Mouse (Mus musculus) liver, embryonic 12.5 days (tissue): ENCODE data around the gene Dmtf1. TPM values are rescaled to one million over a fixed set of nuclear protein-coding genes. Genes with fewer than 3 reads are reported as not detected.
"Not testable (repeated sequence)": the region's sequence is repeated elsewhere in the genome, so short reads cannot be mapped to it uniquely, and the experiment has no call there.

Experiments used
- ATAC-seq: fragments of 200-750 bp; cut with Nextera tagmentation; 2 replicates; pipeline ENCODE4 v1.8.0; 2017; ENCODE audit warnings: moderate number of reproducible peaks, mild to moderate bottlenecking, moderate library complexity
- H3K27ac ChIP-seq: fragments of 300-500 bp; sonication (generic); 2 replicates; pipeline ENCODE4 v1.5.1; 2016; ENCODE audit warnings: mild to moderate bottlenecking
- H3K27me3 ChIP-seq: fragments of 300-500 bp; sonication (generic); replicated peaks from 2 replicates; pipeline ENCODE4 v1.6.1; 2016; ENCODE audit warnings: mild to moderate bottlenecking, moderate library complexity
- H3K36me3 ChIP-seq: fragments of 300-500 bp; sonication (generic); 2 replicates; pipeline ENCODE4 v1.6.1; 2016; ENCODE audit warnings: mild to moderate bottlenecking, moderate library complexity
- H3K4me1 ChIP-seq: fragments of 300-500 bp; sonication (generic); 2 replicates; pipeline ENCODE4 v1.6.1; 2016
- H3K4me2 ChIP-seq: fragments of 300-500 bp; sonication (generic); 2 replicates; pipeline ENCODE4 v1.6.1; 2016; ENCODE audit warnings: mild to moderate bottlenecking, moderate library complexity
- H3K4me3 ChIP-seq: fragments of 300-500 bp; sonication (generic); 2 replicates; pipeline ENCODE4 v1.5.1; 2016; ENCODE audit warnings: mild to moderate bottlenecking, moderate library complexity
- H3K9ac ChIP-seq: fragments of 300-500 bp; sonication (generic); 2 replicates; pipeline ENCODE4 v1.6.1; 2016; ENCODE audit warnings: mild to moderate bottlenecking, moderate library complexity
- H3K9me3 ChIP-seq: fragments of 300-500 bp; sonication (generic); replicated peaks from 2 replicates; pipeline ENCODE4 v1.6.1; 2016; ENCODE audit warnings: mild to moderate bottlenecking, moderate library complexity
- WGBS: fragments of 180-500 bp; shearing (Covaris S2); methylation state at CpG from one replicate; pipeline ENCODE4 v1.1.7; 2016; ENCODE audit not compliant: insufficient replicate concordance; 5-methylcytosine and 5-hydroxymethylcytosine counted together
- polyA plus RNA-seq: library from polyadenylated mRNA; unstranded; fragments of >200 nt; fragmentation: Nextera tagmentation; extraction: Ambion mirVana; gene quantifications from 2 replicates; pipeline ENCODE4 v1.2.1, GENCODE M21; 2016

Gene Dmtf1
- 18.0 and 21.2 TPM in 2 replicates for polyA plus RNA-seq

DNA sequence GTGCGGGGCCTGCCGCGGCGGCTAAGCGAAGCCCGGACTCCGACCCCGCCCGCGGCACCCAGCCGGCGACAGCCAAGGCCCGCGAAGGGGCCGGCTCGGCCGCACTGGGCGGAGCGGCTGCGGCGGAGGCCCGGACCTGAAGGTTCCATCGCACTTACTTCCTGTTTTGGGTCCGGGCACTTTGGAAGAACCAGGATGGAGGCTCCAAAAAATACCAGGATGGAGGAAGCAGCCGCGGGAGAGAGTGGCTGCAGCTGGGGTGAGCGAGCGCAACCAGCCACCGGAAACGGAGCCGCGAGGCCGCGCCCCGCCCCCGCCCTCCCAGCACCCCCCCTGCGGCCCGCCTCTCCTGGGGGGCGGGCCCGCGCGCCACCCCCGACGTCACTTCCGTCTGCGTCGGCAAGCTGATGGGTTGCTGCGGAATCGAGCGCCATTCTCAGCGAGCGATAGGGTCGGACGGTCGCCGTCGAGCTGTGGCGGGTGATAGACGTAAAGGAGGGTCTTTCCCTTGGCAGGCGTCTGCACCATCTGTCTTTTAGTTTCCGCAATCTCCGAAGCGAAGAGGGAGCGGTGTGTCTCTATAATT lies at the start of gene Dmtf1:
TSS of gene Dmtf1 (minus strand) at position 321 of the 586 bp plus-strand sequence.
- H3K36me3 ChIP-seq: peaks cover 7% of the 10 kb centered on the region; the same call in 1 of the 2 replicates
- H3K9me3 ChIP-seq: no peaks in the 10 kb centered on the region
- H3K4me2 ChIP-seq: peak within 1 kb of the TSS; percentile 92
- peak within 1 kb of the TSS; percentile 97 for H3K9ac ChIP-seq
- peak within 1 kb of the TSS; percentile 97 for H3K4me3 ChIP-seq
- H3K27ac ChIP-seq: peak within 1 kb of the TSS; percentile 98
- peak; percentile 96 for ATAC-seq
- H3K4me1 ChIP-seq: peaks cover 28% of the 10 kb centered on the region
- H3K27me3 ChIP-seq: no peaks in the 10 kb centered on the region
- WGBS: under 1% methylated on average over 56 of the region's 64 CpGs

- no peaks in the 10 kb centered on the region for H3K27me3 ChIP-seq
- no peak overlapping the region for H3K27ac ChIP-seq
- no peak overlapping the region for H3K4me3 ChIP-seq
- H3K9ac ChIP-seq: no peak overlapping the region
- H3K36me3 ChIP-seq: no peaks in the 10 kb centered on the region
- ATAC-seq: no peak
- H3K9me3 ChIP-seq: no peaks in the 10 kb centered on the region
- H3K4me2 ChIP-seq: no peak overlapping the region
- WGBS: 37% methylated on average over 1 of the region's 1 CpGs
- H3K4me1 ChIP-seq: no peaks in the 10 kb centered on the region
Observed at GRCm38 (mm10) chr5:9186467-9186866, 24.9 kb upstream of the Dmtf1 start.

DNA sequence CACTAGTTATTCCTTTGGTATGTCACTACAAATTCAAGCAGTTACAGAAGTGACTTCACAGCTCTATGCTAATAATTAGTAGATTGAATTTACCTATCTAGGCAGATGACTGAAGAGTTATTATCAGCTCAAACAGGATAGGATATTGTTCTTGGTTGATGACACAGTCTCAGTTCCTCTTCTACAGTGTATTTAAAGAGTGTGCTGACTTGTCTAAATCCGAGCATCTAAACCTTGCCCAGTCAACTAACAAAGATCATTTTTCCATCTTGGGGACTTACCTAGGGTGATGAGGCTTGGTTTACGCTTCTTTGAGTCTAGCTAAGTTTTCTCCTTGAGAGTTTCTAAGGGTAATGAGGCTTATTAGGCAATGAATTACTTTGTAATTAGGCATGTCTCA lies 11.7 kb upstream of the Dmtf1 start:
- WGBS: 48% methylated on average over 2 of the region's 2 CpGs
- Histone ChIP-seq H3K9ac (no peak overlapping the region), H3K27ac (no peak overlapping the region), H3K4me1 (no peaks in the 10 kb centered on the region), H3K4me3 (no peak overlapping the region), H3K9me3 (no peaks in the 10 kb centered on the region), H3K27me3 (no peaks in the 10 kb centered on the region), H3K36me3 (no peaks in the 10 kb centered on the region), H3K4me2 (no peak overlapping the region)
- ATAC-seq: no peak

DNA sequence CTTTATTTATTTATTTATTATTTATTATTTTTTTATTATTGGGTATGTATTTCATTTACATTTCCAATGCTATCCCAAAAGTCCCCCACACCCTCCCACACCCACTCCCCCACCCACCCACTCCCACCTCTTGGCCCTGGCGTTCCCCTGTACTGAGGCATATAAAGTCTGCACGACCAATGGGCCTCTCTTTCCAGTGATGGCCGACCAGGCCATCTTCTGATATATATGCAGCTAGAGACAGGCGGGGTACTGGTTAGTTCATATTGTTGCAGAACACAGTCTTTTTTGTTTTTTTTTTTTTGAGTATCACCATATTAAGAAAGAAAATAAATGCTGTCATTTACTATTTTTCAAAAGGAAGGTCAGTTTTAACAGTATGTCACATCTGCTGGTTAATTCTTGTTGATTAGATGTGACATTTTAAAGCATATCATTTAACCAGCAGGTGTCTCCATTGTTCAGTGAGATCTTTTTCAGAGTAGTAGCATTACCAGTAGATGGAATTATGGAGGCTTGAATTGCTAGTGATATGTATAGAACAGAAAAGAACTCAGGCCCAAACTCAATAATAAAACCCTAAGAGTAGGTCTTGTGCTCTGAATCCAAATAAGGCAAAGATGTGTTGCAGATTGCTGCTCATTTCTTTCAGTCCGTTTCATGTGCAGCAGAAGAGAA lies 7.9 kb upstream of the Dmtf1 start:
- H3K36me3 ChIP-seq, H3K9ac ChIP-seq, H3K27me3 ChIP-seq, H3K27ac ChIP-seq, H3K4me2 ChIP-seq, H3K9me3 ChIP-seq, ATAC-seq, H3K4me3 ChIP-seq, H3K4me1 ChIP-seq: not testable (repeated sequence)
- 62% methylated on average over 4 of the region's 5 CpGs for WGBS

GRCm38 (mm10) chr5:9166366-9166765 lies 4.8 kb upstream of the Dmtf1 start:
- no peak overlapping the region for H3K4me3 ChIP-seq
- H3K9ac ChIP-seq: no peak overlapping the region
- 65% methylated on average over 8 of the region's 8 CpGs for WGBS
- H3K9me3 ChIP-seq: no peaks in the 10 kb centered on the region
- no peaks in the 10 kb centered on the region for H3K27me3 ChIP-seq
- no peak overlapping the region for H3K4me2 ChIP-seq
- H3K36me3 ChIP-seq: no peaks in the 10 kb centered on the region
- peaks cover 7% of the 10 kb centered on the region for H3K4me1 ChIP-seq
- no peak overlapping the region for H3K27ac ChIP-seq
- no peak for ATAC-seq

DNA sequence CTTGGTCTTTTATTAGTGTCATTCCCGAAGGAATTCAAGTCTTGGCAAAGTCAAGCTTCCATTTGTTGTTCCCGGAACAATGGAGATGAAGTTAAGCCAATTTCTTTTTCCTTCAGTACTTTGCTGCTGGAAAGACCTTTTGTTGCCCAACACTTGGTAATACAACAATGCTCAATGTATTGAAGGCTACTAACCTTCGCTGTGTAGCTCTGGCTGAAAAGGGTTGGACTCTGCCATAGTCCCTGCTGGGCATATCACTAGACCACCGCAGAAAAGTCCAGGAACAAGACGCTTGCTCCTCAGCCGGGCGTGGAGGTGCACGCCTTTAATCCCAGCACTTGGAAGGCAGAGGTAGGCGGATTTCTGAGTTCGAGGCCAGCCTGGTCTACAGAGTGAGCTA lies 3.6 kb upstream of the Dmtf1 start:
- not testable (repeated sequence) for H3K4me1 ChIP-seq, H3K9me3 ChIP-seq, ATAC-seq, H3K36me3 ChIP-seq, H3K4me2 ChIP-seq, H3K27ac ChIP-seq, H3K4me3 ChIP-seq, H3K9ac ChIP-seq, H3K27me3 ChIP-seq
- WGBS: 79% methylated on average over 10 of the region's 10 CpGs

GRCm38 (mm10) chr5:9163411-9163810 lies 1.8 kb upstream of the Dmtf1 start:
- 79% methylated on average over 3 of the region's 3 CpGs for WGBS
- no peak overlapping the region for H3K4me2 ChIP-seq
- no peaks in the 10 kb centered on the region for H3K36me3 ChIP-seq

GRCm38 (mm10) chr5:9162088-9162487 lies 512 bp upstream of the Dmtf1 start:
- 6% methylated on average over 7 of the region's 7 CpGs for WGBS
- 0 out of 2 replicates have a peak, but pooled peaks have one; percentile 5 for ATAC-seq
- Histone ChIP-seq H3K4me1 (peaks cover 23% of the 10 kb centered on the region), H3K4me2 (peak overlapping the region; percentile 92), H3K9me3 (no peaks in the 10 kb centered on the region), H3K27me3 (no peaks in the 10 kb centered on the region), H3K36me3 (peaks cover 2% of the 10 kb centered on the region; the same call in 1 of the 2 replicates), H3K9ac (peak overlapping the region; percentile 80), H3K4me3 (peak overlapping the region; percentile 97), H3K27ac (peak overlapping the region; percentile 98)

More at GRCm38 (mm10) chr5:9163411-9163810, 1.8 kb upstream of the Dmtf1 start:
- H3K4me1 ChIP-seq: peaks cover 18% of the 10 kb centered on the region
- H3K27me3 ChIP-seq: no peaks in the 10 kb centered on the region
- H3K27ac ChIP-seq: no peak overlapping the region
- no peaks in the 10 kb centered on the region for H3K9me3 ChIP-seq
- no peak overlapping the region for H3K4me3 ChIP-seq
- no peak overlapping the region for H3K9ac ChIP-seq
- no peak for ATAC-seq

- Histone ChIP-seq H3K9ac (peak overlapping the region; percentile 97), H3K4me3 (peak overlapping the region; percentile 97), H3K27ac (peak overlapping the region; percentile 98), H3K36me3 (peaks cover 7% of the 10 kb centered on the region; the same call in 1 of the 2 replicates), H3K4me1 (peaks cover 28% of the 10 kb centered on the region), H3K27me3 (no peaks in the 10 kb centered on the region), H3K4me2 (peak overlapping the region; percentile 92), H3K9me3 (no peaks in the 10 kb centered on the region)
- WGBS: under 1% methylated on average over 55 of the region's 55 CpGs
- ATAC-seq: peak; percentile 50
Observed at GRCm38 (mm10) chr5:9160831-9161455, 633 bp downstream of the Dmtf1 start.

GRCm38 (mm10) chr5:9157336-9157735 lies 4.2 kb downstream of the Dmtf1 start:
- ATAC-seq: no peak
- H3K9me3 ChIP-seq: no peaks in the 10 kb centered on the region
- H3K4me2 ChIP-seq: no peak overlapping the region
- H3K9ac ChIP-seq: no peak overlapping the region
- 92% methylated on average over 1 of the region's 1 CpGs for WGBS
- H3K4me1 ChIP-seq: peaks cover 25% of the 10 kb centered on the region
- no peak overlapping the region for H3K27ac ChIP-seq
- H3K27me3 ChIP-seq: no peaks in the 10 kb centered on the region
- peaks cover 7% of the 10 kb centered on the region; the same call in 1 of the 2 replicates for H3K36me3 ChIP-seq
- no peak overlapping the region for H3K4me3 ChIP-seq

DNA sequence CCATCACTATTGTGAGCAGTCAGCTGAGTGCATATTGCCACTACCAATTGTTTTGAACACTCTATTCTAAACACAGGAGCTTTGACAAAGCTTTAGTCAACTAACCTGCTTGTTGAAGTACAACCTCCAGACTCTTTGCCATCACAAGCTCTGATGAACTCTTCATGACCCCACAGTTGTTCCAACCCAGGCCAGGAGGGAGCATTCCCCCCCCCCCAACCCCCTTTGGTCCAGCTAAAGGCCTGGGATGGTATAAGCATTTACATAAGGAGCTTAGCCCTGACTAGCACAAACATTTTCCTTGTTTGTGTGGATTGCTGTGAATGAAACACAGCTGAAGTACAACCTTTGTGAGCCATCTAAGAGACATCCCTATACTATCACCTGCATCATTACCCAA lies 4.8 kb downstream of the Dmtf1 start:
- Histone ChIP-seq H3K9ac (no peak overlapping the region), H3K27ac (no peak overlapping the region), H3K27me3 (no peaks in the 10 kb centered on the region), H3K4me1 (peaks cover 21% of the 10 kb centered on the region; the same call in 1 of the 2 replicates), H3K9me3 (no peaks in the 10 kb centered on the region), H3K4me2 (no peak overlapping the region), H3K4me3 (no peak overlapping the region), H3K36me3 (peaks cover 9% of the 10 kb centered on the region)
- no peak for ATAC-seq

- 81% methylated on average over 8 of the region's 8 CpGs for WGBS
- H3K36me3 ChIP-seq: peaks cover 51% of the 10 kb centered on the region
Observed at GRCm38 (mm10) chr5:9149273-9149850, 12.2 kb downstream of the Dmtf1 start.

More at GRCm38 (mm10) chr5:9149273-9149850, 12.2 kb downstream of the Dmtf1 start:
- H3K9ac ChIP-seq: no peak overlapping the region
- no peaks in the 10 kb centered on the region for H3K27me3 ChIP-seq
- H3K4me3 ChIP-seq: no peak overlapping the region
- no peak overlapping the region for H3K27ac ChIP-seq
- ATAC-seq: no peak
- H3K4me1 ChIP-seq: no peaks in the 10 kb centered on the region
- no peak overlapping the region for H3K4me2 ChIP-seq
- no peaks in the 10 kb centered on the region for H3K9me3 ChIP-seq
